ENCODE assay signal across 27 mouse cellular contexts in genomic region chr7:63955440-63955839, GRCm38 (mm10). TPM values are rescaled to one million over a fixed set of nuclear protein-coding genes. Genes with fewer than 3 reads are reported as not detected.
DNase-seq lines count a peak whose midpoint lies in the region; ATAC-seq and TF ChIP-seq lines count a peak whose summit lies in the region.
"Had no signal": no experiment of that assay in that cellular context is flagged by ENCODE, and none has a peak within 500 bp of the region (broad histone marks: within the 10 kb centered on the region; RNA-seq: fewer than 3 reads in every experiment).

No protein-coding gene starts in this region.

- H3K4me3 ChIP-seq in cerebellum, adult 2 months (replicated peaks; ENCODE audit: insufficient read depth, low read depth, low read length), result no peak overlapping the region
- H3K4me3 ChIP-seq in layer of hippocampus, adult 2 months, result no peak overlapping the region
- H3K4me3 ChIP-seq in ES-E14 (ENCODE audit: insufficient read depth in 1 of 2, low read depth in 1 of 2, low read length in 2 of 2, poor library complexity in 1 of 2, severe bottlenecking in 1 of 2), result no peak overlapping the region
- H3K4me3 ChIP-seq in liver, embryonic 14.5 days (ENCODE audit: insufficient read depth in 1 of 2, low read depth in 2 of 2, low read length in 2 of 2), result no peak overlapping the region
- H3K4me3 ChIP-seq: embryonic facial prominence, embryonic 12.5 days; kidney, embryonic 15.5 days; limb, embryonic 12.5 days; lung, embryonic 15.5 days; midbrain, embryonic 15.5 days; stomach, embryonic 15.5 days had no signal

- TF ChIP-seq EP300 in liver, embryonic 14.5 days (IDR thresholded peaks at IDR 0.05; ENCODE audit: low read depth), result no peak

- 94% methylated on average over 2 of the region's 2 CpGs for WGBS in cerebellum, adult 2 months
- 59% methylated on average over 2 of the region's 2 CpGs for WGBS in liver, embryonic 14.5 days (ENCODE audit: insufficient replicate concordance)

- peak overlapping the region; percentile 10; the same call in 1 of the 2 replicates for H3K9ac ChIP-seq in ES-E14 (ENCODE audit: insufficient read depth, low read depth, low read length, poor library complexity, severe bottlenecking)
- peak overlapping the region; percentile 27 for H3K9ac ChIP-seq in liver, embryonic 14.5 days (replicated peaks)
- H3K9ac ChIP-seq: embryonic facial prominence, embryonic 12.5 days; kidney, embryonic 15.5 days; limb, embryonic 12.5 days; lung, embryonic 15.5 days; midbrain, embryonic 15.5 days; stomach, embryonic 15.5 days had no signal

- H3K27me3 ChIP-seq in cerebellum, adult 2 months (ENCODE audit: control insufficient read depth, insufficient read depth, low read length), result no peaks in the 10 kb centered on the region
- no peaks in the 10 kb centered on the region for H3K27me3 ChIP-seq in liver, embryonic 14.5 days (ENCODE audit: control insufficient read depth, insufficient read depth, low read length)
- H3K27me3 ChIP-seq: embryonic facial prominence, embryonic 12.5 days; kidney, embryonic 15.5 days; limb, embryonic 12.5 days; lung, embryonic 15.5 days; midbrain, embryonic 15.5 days; stomach, embryonic 15.5 days had no signal

- in situ Hi-C loops in ES-E14 (cut with MboI; ENCODE audit: low sequenced_read_pairs in 2 of 2, unreplicated experiment in 2 of 2), result no loop called here

- DNase-seq in cerebellum, adult 2 months, result no peak
- DNase-seq in cerebellum, postnatal 4 days (ENCODE audit: low spot score in 2 of 2), result no peak
- DNase-seq in layer of hippocampus, adult 2 months (ENCODE audit: low spot score in 2 of 2), result no peak
- DNase-seq in layer of hippocampus, adult 18-20 months (ENCODE audit: low spot score in 2 of 2), result no peak
- DNase-seq in ES-E14 (ENCODE audit: low read depth, low spot score), result no peak
- DNase-seq in liver, embryonic 14.5 days (ENCODE audit: low read depth in 3 of 3, low spot score in 3 of 3), result no peak
- no peak for DNase-seq in gastrocnemius, postnatal 25 days
- no peak for DNase-seq in cerebellum, adult 18-20 months
- DNase-seq: adrenal gland, postnatal 25 days; cerebellum, adult 11-12 months; lung, postnatal 4 days; right cerebral cortex, postnatal 25 days; thymus, adult 18-20 months had no signal

- H3K4me1 ChIP-seq in cerebellum, adult 2 months (ENCODE audit: control insufficient read depth, insufficient read depth, low read length), result peaks cover 25% of the 10 kb centered on the region
- H3K4me1 ChIP-seq in ES-E14 (ENCODE audit: control insufficient read depth in 2 of 2, insufficient read depth in 2 of 2, low read length in 2 of 2, poor library complexity in 1 of 2), result peaks cover 30 to 61% of the 10 kb centered on the region in 2 experiments
- H3K4me1 ChIP-seq in liver, embryonic 14.5 days (replicated peaks; ENCODE audit: control insufficient read depth in 2 of 2, insufficient read depth in 2 of 2, low read length in 1 of 2), result peaks cover 36 to 49% of the 10 kb centered on the region in 2 experiments
- H3K4me1 ChIP-seq: limb, embryonic 12.5 days; lung, embryonic 15.5 days; stomach, embryonic 15.5 days had no signal

- no peak overlapping the region for H3K4me2 ChIP-seq in liver, embryonic 14.5 days (ENCODE audit: low read depth)
- H3K4me2 ChIP-seq: embryonic facial prominence, embryonic 12.5 days; kidney, embryonic 15.5 days; limb, embryonic 12.5 days; lung, embryonic 15.5 days; midbrain, embryonic 15.5 days; stomach, embryonic 15.5 days had no signal

- ATAC-seq in liver, embryonic 14.5 days (ENCODE audit: insufficient read depth), result no peak
- ATAC-seq: hindbrain, embryonic 16.5 days; intestine, postnatal 0 days; midbrain, embryonic 15.5 days had no signal

- H3K9me3 ChIP-seq in ES-E14 (ENCODE audit: control insufficient read depth, insufficient read depth, low read depth, low read length), result no peaks in the 10 kb centered on the region
- H3K9me3 ChIP-seq in liver, embryonic 14.5 days (ENCODE audit: control insufficient read depth, low read length), result no peaks in the 10 kb centered on the region
- H3K9me3 ChIP-seq: embryonic facial prominence, embryonic 12.5 days; kidney, embryonic 15.5 days; limb, embryonic 12.5 days; lung, embryonic 15.5 days; midbrain, embryonic 15.5 days; stomach, embryonic 15.5 days had no signal

- TF ChIP-seq CTCF in cerebellum, adult 2 months (IDR thresholded peaks at IDR 0.05; ENCODE audit: borderline replicate concordance, insufficient read depth, low read depth, low read length), result no peak
- no peak for TF ChIP-seq CTCF in layer of hippocampus, adult 2 months (conservative IDR thresholded peaks at IDR 0.05)
- TF ChIP-seq CTCF in liver, embryonic 14.5 days (IDR thresholded peaks at IDR 0.05; ENCODE audit: low read depth), result no peak

- peak overlapping the region; percentile 28; the same call in 1 of the 2 replicates for H3K27ac ChIP-seq in cerebellum, adult 2 months (ENCODE audit: insufficient read depth, low read length)
- peak overlapping the region; percentile 89 for H3K27ac ChIP-seq in layer of hippocampus, adult 2 months
- H3K27ac ChIP-seq in ES-E14 (ENCODE audit: insufficient read depth, low read depth, low read length, poor library complexity, severe bottlenecking), result peak overlapping the region; percentile 99; the same call in 1 of the 2 replicates
- H3K27ac ChIP-seq in liver, embryonic 14.5 days, result peak overlapping the region; percentile 60
- H3K27ac ChIP-seq: embryonic facial prominence, embryonic 12.5 days; kidney, embryonic 15.5 days; limb, embryonic 12.5 days; lung, embryonic 15.5 days; stomach, embryonic 15.5 days had no signal

- H3K36me3 ChIP-seq in ES-E14 (ENCODE audit: control insufficient read depth, insufficient read depth, low read length, poor library complexity, severe bottlenecking), result no peaks in the 10 kb centered on the region
- no peaks in the 10 kb centered on the region for H3K36me3 ChIP-seq in liver, embryonic 14.5 days (replicated peaks; ENCODE audit: control insufficient read depth, insufficient read depth, low read depth)
- H3K36me3 ChIP-seq: embryonic facial prominence, embryonic 12.5 days; kidney, embryonic 15.5 days; limb, embryonic 12.5 days; lung, embryonic 15.5 days; midbrain, embryonic 15.5 days; stomach, embryonic 15.5 days had no signal

- TF ChIP-seq POLR2A in cerebellum, adult 2 months (IDR thresholded peaks at IDR 0.05; ENCODE audit: borderline replicate concordance, insufficient read depth, low read length), result no peak

TF ChIP-seq in ES-E14, 5 proteins besides CTCF, POLR2A, EP300 and RAD21:
- TF ChIP-seq CHD2 (IDR thresholded peaks at IDR 0.05; ENCODE audit: low read depth, low read length) (no peak), ZNF384 (IDR thresholded peaks at IDR 0.05; ENCODE audit: low read depth, low read length) (0 out of 2 replicates have a peak, but pooled peaks have one; percentile 32)

RNA-seq across cellular contexts. Expression of gene Klf13, which starts 16.7 kb away (rescaled TPM):
- polyA plus RNA-seq in cerebellum, adult 2 months (2012; rRNA removed), result 60.8 and 68.9 TPM in 2 replicates
- 100 to 1,000 TPM; 200 to 216 TPM for total RNA-seq in layer of hippocampus, adult 2 months (2021)
- total RNA-seq in layer of hippocampus, adult 18-20 months (2021), result 100 to 1,000 TPM; 202 to 217 TPM
- total RNA-seq in ES-E14 (2012; rRNA removed), result 25.8 and 29.4 TPM in 2 replicates
- 3.2 and 3.4 TPM in 2 replicates for polyA plus RNA-seq in liver, embryonic 14.5 days (2012; rRNA removed)
- polyA plus RNA-seq in liver, embryonic 14.5 days (2014; fragmentation: Nextera tagmentation; extraction: Ambion mirVana), result 12.8 and 15.8 TPM in 2 replicates
- total RNA-seq in gastrocnemius, postnatal 25 days (2021), result 10 to 100 TPM; 38.9 to 43.1 TPM

RNA-seq across cellular contexts. Expression of gene E030018B13Rik, which starts 38.8 kb away (rescaled TPM):
- not detected in 2 replicates for polyA plus RNA-seq in cerebellum, adult 2 months (2012; rRNA removed)
- total RNA-seq in layer of hippocampus, adult 2 months (2021), result not detected
- not detected for total RNA-seq in layer of hippocampus, adult 18-20 months (2021)
- 0.21 TPM in 1 of 2 replicates, not detected in the other for total RNA-seq in ES-E14 (2012; rRNA removed)
- polyA plus RNA-seq in liver, embryonic 14.5 days (2012; rRNA removed), result not detected in 2 replicates
- not detected in 2 replicates for polyA plus RNA-seq in liver, embryonic 14.5 days (2014; fragmentation: Nextera tagmentation; extraction: Ambion mirVana)
- not detected for total RNA-seq in gastrocnemius, postnatal 25 days (2021)
- total RNA-seq: adrenal gland, postnatal 25 days; common myeloid progenitor, adult 5-6 weeks; gastrocnemius, postnatal 4 days; layer of hippocampus, postnatal 25 days; left cerebral cortex, postnatal 10 days; MEL had no signal
- polyA plus RNA-seq: embryonic facial prominence, embryonic 12.5 days; hindbrain, embryonic 16.5 days; intestine, postnatal 0 days; kidney, embryonic 15.5 days; large intestine, adult 2 months; limb, embryonic 12.5 days had no signal

Comparison
In these comparisons a context has a peak if more than half of its experiments do, and no peak if none do; other contexts are left out.
1. H3K27ac ChIP-seq: peak in every context shown above with its lines; median percentile 99 in ES-E14; 89 in layer of hippocampus, adult 2 months; 60 in liver, embryonic 14.5 days; 28 in cerebellum, adult 2 months.